Mouse (Mus musculus) heart, adult 2 months (tissue): ENCODE data around the gene Pex16. TPM values are rescaled to one million over a fixed set of nuclear protein-coding genes. Genes with fewer than 3 reads are reported as not detected.

Experiments
- DNase-seq, 2 experiments: peaks; one replicate each; pipeline ENCODE4 v3.0.0; 2021
- H3K27ac ChIP-seq: fragments of 200-600 bp; 2 replicates; pipeline ENCODE4 v1.8.1; 2022
- H3K27me3 ChIP-seq: fragments of 200-500 bp; 2 replicates; pipeline ENCODE4 v1.6.1; 2012; ENCODE audit warnings: mild to moderate bottlenecking, low read length, inconsistent platforms, mixed read lengths; ENCODE audit not compliant: control insufficient read depth, insufficient read depth
- H3K36me3 ChIP-seq: fragments of 200-500 bp; 2 replicates; pipeline ENCODE4 v1.6.1; 2012; ENCODE audit warnings: low read length, inconsistent platforms; ENCODE audit not compliant: control insufficient read depth, insufficient read depth
- H3K4me1 ChIP-seq: fragments of 200-500 bp; 2 replicates; pipeline ENCODE4 v1.6.1; 2011; ENCODE audit warnings: low read length; ENCODE audit not compliant: control insufficient read depth, insufficient read depth
- H3K4me3 ChIP-seq: fragments of 200-600 bp; 2 replicates; pipeline ENCODE4 v1.8.1; 2022
- H3K79me2 ChIP-seq: fragments of 200-500 bp; replicated peaks from 2 replicates; pipeline ENCODE4 v1.6.1; 2012; ENCODE audit warnings: mild to moderate bottlenecking, inconsistent platforms, low read length, moderate library complexity, mixed read lengths; ENCODE audit not compliant: control insufficient read depth, insufficient read depth
- H3K9ac ChIP-seq: fragments of 200-500 bp; 2 replicates; pipeline ENCODE4 v1.6.1; 2012; ENCODE audit warnings: low read depth, mild to moderate bottlenecking, control low read depth, inconsistent platforms, low read length, mixed read lengths
- CTCF ChIP-seq: fragments of 200-600 bp; IDR thresholded peaks from 2 replicates; pipeline ENCODE4 v1.8.1; 2022; ENCODE audit warnings: antibody characterized with exemption, mild to moderate bottlenecking, moderate library complexity
- EP300 ChIP-seq: fragments of 200-500 bp; IDR thresholded peaks from 2 replicates; pipeline ENCODE4 v1.6.1; 2011; ENCODE audit warnings: low read depth, low read length, control low read depth; ENCODE audit not compliant: insufficient read depth
- POLR2A ChIP-seq: fragments of 200-500 bp; IDR thresholded peaks from 2 replicates; pipeline ENCODE4 v1.6.1; 2011; ENCODE audit warnings: mild to moderate bottlenecking, low read depth, low read length, control low read depth; ENCODE audit not compliant: insufficient read depth
- WGBS: fragments of 180-500 bp; shearing (Covaris S2); methylation state at CpG from one replicate; pipeline ENCODE4 v1.1.7; 2018; 5-methylcytosine and 5-hydroxymethylcytosine counted together
- intact Hi-C: fragments of 180-260 bp; cut with DNase I; formaldehyde crosslinking; loops from one replicate; pipeline ENCODE4 v1.15.1; 2025
- polyA plus RNA-seq: library from polyadenylated mRNA; depleted of rRNA; stranded (reverse); fragments of >200 nt; gene quantifications from 2 replicates; pipeline ENCODE4 v1.2.3, GENCODE M21; 2012
- total RNA-seq, 2 experiments: library from RNA; stranded (reverse); gene quantifications; 2 replicates each; pipeline ENCODE4 v1.2.3; 2021

The Pex16 gene
- total and polyA plus RNA-seq, 3 experiments = 19.6 to 36.8 (median 23.1) TPM

DNA sequence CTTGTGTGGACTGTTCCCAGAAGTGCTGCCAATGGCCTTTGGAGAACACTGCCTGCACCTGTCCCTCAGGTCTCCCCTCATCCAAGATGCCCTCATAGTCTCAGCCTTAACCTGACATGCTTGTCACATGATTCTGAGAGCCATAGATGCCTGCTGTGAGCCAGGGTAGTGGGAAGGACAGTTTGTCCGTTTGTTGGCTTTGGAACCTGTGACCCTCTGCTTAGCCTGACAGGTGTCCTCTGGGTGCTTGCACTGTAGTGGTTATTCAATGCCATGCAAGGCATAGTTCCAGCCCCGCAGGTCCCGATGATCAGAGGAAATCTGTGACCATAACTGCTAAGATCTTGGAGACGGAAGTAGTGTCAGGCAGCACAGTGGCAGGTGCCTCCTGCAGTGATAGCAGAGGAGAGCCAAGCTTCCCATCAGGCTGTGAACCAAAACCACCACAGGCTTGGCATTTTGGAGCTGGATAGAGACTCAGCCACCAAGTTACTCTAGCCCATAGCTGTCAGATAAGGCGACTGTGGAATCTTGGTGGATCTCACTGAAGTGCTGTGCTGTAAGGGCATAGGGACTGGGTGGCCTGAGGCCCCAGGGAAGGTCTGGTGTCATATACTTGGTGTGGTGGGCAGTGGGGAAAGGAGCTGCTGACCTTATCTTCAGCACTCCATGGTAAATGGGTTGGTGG lies 7.6 kb downstream of the Pex16 start, which contains the start of gene 1700029I15Rik:
TSS of gene 1700029I15Rik (plus strand) at position 638 of the 688 bp plus-strand sequence.
- intact Hi-C loops = no loop called here
- no peak within 1 kb of the TSS for H3K27ac ChIP-seq
- DNase-seq = no peak
- H3K79me2 ChIP-seq = no peaks in the 10 kb centered on the region
- no peak for TF ChIP-seq EP300
- no peak for TF ChIP-seq CTCF
- TF ChIP-seq POLR2A = no peak
- H3K27me3 ChIP-seq = no peaks in the 10 kb centered on the region
- H3K4me3 ChIP-seq = no peak within 1 kb of the TSS
- H3K36me3 ChIP-seq = no peaks in the 10 kb centered on the region
- no peaks in the 10 kb centered on the region for H3K4me1 ChIP-seq
- 89% methylated on average over 5 of the region's 5 CpGs for WGBS
- no peak within 1 kb of the TSS for H3K9ac ChIP-seq

DNA sequence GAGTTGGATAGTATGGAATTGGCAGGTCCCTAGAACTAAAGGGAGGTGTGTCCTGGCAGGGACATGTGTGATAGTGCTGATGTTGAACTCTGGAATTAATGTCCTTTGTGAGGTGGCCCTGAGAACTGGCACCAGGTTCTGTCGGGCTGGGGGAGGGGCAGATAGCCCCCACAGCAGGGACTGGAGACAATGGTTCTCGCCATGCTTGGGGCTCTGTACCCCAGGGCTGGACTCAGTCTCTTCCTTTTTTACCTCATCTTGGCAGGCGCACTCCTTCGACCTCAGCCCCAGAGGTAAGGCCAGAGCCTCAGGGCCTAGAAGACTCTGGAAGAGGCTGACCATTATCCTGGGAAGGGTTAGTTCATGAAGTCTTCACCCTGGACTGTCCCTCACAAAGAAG lies 8.3 kb downstream of the Pex16 start:
- Histone ChIP-seq H3K27me3 (no peaks in the 10 kb centered on the region), H3K79me2 (no peaks in the 10 kb centered on the region), H3K4me3 (no peak overlapping the region), H3K4me1 (no peaks in the 10 kb centered on the region), H3K27ac (no peak overlapping the region), H3K36me3 (no peaks in the 10 kb centered on the region), H3K9ac (no peak overlapping the region)
- DNase-seq = no peak
- no peak for TF ChIP-seq CTCF
- TF ChIP-seq POLR2A = no peak
- no peak for TF ChIP-seq EP300
- intact Hi-C loops = no loop called here
- WGBS = 88% methylated on average over 4 of the region's 4 CpGs

- H3K79me2 ChIP-seq = no peaks in the 10 kb centered on the region
- peaks cover 2% of the 10 kb centered on the region; the same call in 1 of the 2 replicates for H3K4me1 ChIP-seq
- no peaks in the 10 kb centered on the region for H3K27me3 ChIP-seq
- H3K27ac ChIP-seq = no peak overlapping the region
- H3K4me3 ChIP-seq = no peak overlapping the region
- intact Hi-C loops = no loop called here
- no peak overlapping the region for H3K9ac ChIP-seq
- TF ChIP-seq EP300 (no peak), CTCF (no peak), POLR2A (no peak)
- H3K36me3 ChIP-seq = no peaks in the 10 kb centered on the region
- WGBS = 68% methylated on average over 4 of the region's 4 CpGs
- no peak for DNase-seq
Observed at GRCm38 (mm10) chr2:92384101-92384500, 9.6 kb downstream of the Pex16 start.

GRCm38 (mm10) chr2:92385113-92386051 lies 10.9 kb downstream of the Pex16 start:
- Histone ChIP-seq H3K27me3 (no peaks in the 10 kb centered on the region), H3K79me2 (no peaks in the 10 kb centered on the region), H3K36me3 (no peaks in the 10 kb centered on the region), H3K4me3 (no peak overlapping the region), H3K27ac (no peak overlapping the region), H3K4me1 (peaks cover 2% of the 10 kb centered on the region; the same call in 1 of the 2 replicates), H3K9ac (no peak overlapping the region)
- TF ChIP-seq EP300 (no peak), CTCF (no peak), POLR2A (no peak)
- 62% methylated on average over 22 of the region's 22 CpGs for WGBS
- DNase-seq = no peak
- intact Hi-C loops = no loop called here

GRCm38 (mm10) chr2:92386821-92387570 lies 12.5 kb downstream of the Pex16 start:
- Histone ChIP-seq H3K27me3 (no peaks in the 10 kb centered on the region), H3K4me3 (no peak overlapping the region), H3K27ac (no peak overlapping the region), H3K79me2 (no peaks in the 10 kb centered on the region), H3K9ac (no peak overlapping the region), H3K36me3 (no peaks in the 10 kb centered on the region), H3K4me1 (peaks cover 2% of the 10 kb centered on the region; the same call in 1 of the 2 replicates)
- DNase-seq = no peak
- no peak for TF ChIP-seq CTCF
- no peak for TF ChIP-seq POLR2A
- TF ChIP-seq EP300 = no peak
- intact Hi-C loops = no loop called here
- WGBS = 88% methylated on average over 30 of the region's 30 CpGs
